Mouse (Mus musculus) testis, postnatal 14 days (tissue): ENCODE data around the gene Ikbke.
"Not testable (repeated sequence)": the region's sequence is repeated elsewhere in the genome, so short reads cannot be mapped to it uniquely, and the experiment has no call there.

Source experiments
- DNase-seq: peaks from one replicate; pipeline ENCODE4 v3.0.0; 2021; ENCODE audit warnings: low spot score

Gene Ikbke

DNA sequence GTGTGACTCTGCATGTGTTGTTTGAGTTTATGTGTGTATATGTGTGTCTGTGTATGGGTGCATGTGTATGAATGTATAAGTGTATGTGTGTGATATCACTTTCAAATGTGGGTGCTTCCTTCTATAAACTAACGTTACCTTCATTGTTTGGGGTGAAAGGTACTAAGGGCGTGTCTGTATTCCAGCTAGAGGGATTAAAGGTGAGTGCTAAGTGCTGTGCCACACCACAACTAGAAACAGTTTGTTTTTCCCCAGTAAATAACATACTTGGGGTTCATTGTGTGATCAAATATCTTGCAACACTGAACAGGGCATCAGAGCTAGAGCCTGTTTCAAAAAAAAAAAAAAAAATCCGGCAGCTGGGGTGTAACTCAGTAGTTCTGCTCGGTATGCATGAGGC, 2.3 kb upstream of the Ikbke start:
- DNase-seq = no peak

DNA sequence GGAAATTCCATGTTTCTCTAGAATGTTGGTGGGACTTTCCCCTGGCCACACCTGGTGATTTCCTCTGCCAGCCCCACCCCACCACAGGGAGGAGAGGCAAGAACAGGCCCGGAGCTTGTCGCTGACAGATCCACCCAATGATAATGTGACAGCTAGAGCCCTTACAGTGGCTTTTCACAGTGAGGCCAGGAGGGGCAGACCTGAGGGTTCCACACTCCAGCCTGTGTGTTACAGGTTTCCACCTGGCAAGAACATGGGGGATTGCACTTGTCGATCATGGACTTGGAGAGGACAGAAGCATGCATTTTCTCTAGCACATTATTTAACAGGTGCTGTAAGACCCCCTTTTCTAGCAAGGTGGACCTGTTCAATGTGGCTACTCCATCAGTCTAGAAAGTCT, 874 bp upstream of the Ikbke start:
- no peak for DNase-seq

DNA sequence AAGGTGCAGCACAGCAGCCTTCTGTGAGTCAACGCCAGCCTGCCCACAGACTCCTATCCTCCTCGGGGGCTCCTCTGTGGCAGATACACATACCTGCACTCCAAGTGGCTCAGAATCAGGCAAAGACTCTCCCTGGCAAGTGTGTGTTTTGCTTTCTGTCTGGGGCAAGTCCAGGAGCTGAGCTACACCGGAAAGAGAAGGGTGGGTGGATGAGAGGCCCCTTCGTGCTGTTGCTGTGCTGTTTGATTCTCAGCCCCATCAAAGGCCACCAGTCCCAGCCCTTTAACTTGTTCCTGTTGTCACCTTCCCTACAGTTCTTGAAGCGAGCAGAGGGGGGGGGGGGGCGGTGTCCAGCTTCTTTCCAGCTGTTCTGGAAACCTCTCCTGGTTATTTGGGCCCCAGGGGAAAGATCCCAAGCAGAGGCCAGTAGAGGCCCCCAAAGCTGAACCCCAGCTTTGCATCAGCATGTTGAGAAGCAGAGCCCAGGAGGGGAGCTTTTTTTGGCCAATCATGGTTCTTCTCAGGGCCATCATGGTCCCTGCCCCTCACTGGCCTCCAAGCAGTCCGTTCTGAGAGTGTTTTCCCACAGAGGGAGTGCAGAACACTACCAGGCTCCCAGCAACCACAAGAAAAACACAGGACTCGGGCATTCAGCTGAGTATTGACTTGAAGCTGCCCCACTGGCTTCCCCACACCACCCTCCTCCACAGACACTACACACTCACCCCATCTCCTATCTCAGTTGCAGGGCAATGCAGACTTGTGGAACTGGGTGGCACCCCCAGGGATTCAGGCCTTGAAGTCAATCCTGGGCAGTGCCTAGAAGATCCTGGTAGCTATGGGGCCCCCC, 575 bp downstream of the Ikbke start:
- DNase-seq = no peak

DNA sequence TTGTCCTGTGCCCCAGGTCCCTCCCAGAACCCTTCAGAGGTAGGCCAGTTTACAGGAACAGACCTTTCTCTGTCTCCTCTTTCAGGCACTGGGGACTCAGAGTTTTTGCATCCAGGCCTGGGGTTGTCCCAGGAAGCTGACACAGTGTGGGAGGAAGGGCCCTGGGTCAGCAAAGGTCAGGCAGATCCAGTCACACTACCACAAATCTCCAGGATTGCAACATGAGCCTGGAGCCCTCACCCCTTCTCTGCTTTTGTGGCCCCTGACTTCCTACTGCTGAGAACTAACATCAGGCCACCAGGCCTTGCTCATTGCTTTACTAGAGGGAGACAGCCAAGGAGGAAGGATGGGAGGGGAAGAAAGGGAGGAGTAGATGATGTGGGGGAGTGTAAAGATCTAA, 2.6 kb downstream of the Ikbke start:
- no peak for DNase-seq

DNA sequence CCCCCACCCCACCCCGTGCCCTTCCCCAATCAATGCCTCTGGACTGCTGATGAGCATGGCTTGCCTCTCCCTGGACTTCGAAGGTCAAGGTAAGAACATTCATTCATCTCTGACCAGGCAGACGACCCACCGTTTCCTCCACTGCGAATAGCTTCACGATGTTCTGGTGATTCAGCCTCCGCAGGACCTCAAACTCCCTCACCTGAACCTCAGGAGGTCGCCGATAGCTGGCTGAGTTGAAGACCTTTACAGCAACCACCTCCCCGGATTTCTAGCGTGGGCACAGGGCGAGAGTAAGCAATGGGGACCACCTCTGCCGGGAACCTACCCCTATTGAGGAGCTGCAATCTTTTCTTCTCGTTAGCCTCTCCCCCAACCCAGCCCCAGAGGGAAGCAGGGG, 3.8 kb downstream of the Ikbke start:
- no peak for DNase-seq

DNA sequence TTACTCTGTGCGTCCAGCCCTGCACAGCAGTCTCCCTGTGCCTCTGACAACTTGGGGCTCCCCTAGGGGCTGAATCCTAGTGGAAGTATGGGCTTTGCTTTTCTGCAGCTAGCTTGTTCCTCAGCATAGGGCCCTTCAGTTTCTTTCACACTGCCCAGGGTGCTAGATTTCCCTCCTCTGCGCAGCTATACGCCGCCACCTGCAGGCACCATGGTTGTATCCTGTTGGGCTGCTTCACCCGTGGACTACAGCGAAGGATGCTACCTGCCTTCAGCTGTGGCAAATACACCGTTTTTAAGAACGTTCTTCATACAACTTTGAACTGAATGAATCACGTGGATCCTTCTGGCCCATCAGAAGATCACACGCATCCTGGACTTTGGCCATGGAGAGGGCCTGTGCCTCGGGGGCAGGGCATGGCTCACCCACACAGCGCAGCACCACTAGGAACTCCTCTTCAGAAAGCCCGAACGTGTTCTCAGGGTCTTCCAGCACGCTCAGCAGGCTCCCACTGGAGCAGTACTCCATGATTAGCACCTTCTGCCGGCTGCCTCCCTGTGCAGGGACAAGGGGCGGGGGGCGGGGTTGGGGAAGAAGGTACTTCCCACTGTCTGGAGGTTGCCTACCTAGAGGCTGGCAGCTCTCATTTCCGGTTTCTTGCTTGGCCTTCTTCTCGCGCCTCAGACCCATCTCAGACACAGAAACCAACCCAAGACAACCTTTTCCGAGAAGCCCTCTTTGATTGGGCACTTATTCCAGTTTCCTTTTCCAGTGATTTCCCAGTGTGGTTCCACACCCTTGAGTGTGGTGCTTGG, 4.5 kb downstream of the Ikbke start:
- DNase-seq = no peak

DNA sequence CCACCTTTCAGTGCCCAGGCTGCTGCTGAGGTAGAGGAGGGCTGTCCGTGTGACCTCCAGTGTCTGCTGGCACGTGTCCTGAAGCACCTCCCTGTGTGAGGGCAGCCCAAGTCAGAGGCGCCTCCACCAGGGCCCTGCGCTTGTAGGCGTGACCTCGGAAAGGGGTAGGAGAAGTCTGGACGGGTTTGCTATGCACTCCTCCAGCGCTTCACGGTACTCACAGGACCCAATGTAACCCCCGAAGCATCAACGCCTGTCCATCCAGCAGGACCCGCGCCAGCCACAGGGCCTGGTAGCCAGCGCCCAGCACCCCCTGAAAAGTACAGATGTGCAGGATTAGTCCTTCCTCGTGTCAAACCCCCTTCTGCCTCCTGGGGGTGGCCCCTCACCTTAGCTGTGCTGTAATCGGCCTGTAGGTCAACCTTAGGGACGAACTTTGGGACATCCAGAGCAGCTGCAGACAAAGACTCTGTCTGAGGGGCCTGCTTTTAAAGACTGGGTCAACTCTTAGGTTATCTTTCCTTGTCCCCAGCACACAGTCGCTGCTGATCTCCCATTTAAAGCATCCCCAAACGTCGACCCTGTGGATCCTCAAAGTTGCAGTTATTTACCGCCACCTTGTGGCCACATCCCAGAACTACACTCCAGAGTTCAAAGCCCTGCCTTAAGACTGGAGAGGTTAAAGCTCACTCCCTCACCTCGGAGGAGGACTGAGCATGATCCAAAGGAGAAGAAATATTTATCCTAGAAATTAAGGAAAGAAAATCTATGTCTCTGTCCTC, 9.4 kb downstream of the Ikbke start:
- peak; percentile 66 for DNase-seq

DNA sequence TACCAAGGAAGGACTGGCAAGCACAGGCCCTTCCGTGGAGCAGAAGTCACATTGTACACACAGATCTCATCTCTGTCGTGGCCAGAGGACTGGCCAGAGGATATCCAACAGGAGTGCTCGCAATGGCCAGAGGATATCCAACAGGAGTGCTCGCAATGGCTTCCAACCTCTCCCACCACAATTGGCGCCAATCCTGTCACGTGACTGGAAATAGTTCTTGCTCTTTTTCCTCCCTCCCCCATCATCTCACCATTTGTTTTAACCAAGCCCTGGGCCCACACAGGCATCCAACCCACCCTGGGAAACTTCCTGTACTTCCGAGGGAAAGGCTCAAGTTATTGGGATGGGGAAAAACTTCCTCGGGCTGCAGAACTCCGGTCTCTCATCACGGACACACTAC, 10.6 kb downstream of the Ikbke start:
- no peak for DNase-seq

DNA sequence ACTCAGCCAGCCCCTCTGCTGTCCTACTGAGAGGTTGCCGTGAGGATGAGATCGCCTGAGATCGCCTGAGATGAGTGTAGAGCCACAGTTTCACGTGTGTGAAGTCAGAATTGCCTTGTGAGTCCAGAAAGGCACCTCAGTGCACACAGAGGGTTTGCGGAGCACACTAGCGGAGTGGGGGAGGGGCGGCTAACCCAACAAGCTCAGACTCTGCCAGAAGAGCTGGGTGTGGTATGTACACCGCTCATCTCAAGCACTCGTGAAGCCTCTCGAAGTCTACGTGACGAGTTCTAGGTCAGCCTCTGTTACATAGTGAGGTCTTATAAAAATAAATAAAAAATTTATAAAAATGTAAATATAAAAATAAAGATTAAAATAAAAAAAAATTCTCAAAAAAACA, 15.5 kb downstream of the Ikbke start:
- no peak for DNase-seq

DNA sequence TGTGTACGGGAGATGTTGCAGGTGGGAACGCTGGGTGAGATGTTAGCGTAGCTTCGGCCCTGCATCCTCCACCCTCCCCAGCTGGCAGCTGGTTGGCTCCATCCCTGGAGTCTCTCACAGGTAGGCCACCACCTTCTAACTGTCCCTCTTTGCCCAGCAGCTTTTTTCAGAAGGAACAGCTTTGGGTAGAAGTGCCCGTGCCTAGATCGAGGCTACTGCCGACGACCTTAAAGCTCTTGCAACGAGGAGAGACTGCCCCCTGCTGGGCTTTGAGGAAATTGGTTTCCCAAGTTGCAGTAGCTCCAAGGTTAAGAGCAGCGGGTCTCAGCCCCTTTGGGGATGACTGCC, 19.1 kb downstream of the Ikbke start:
- DNase-seq = peak; percentile 72

DNA sequence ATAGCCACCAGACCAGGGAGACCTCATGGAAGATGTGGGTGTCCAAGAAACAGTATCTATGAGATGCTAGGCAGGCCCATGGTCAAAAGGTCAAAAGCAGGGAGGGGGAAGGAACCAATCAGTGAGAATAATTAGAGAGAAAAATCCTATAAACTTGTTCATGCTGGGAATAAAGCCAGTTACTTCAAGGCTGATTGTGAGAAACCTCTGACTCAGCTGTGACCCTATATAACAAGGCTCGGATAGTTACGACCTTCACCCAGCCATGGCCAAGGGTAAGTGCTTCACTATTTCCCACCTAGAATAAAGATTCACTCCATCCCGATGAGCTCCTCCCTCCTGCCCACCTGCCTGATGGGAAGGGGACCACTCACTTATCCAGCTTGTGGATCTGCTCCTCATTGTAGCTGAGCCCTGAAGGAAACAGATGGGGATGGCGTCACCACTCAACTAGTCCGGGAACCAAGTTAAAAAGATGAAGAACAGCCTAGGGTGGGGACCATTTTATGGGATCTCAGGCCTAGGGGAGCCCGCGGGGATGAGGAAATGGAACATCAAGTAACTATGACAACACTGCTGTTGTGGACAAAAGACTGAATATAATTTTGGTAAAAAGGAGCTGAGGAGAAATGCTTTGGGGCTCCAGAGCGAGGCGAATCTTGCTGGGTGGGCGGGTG, 19.6 kb downstream of the Ikbke start:
- DNase-seq = no peak

DNA sequence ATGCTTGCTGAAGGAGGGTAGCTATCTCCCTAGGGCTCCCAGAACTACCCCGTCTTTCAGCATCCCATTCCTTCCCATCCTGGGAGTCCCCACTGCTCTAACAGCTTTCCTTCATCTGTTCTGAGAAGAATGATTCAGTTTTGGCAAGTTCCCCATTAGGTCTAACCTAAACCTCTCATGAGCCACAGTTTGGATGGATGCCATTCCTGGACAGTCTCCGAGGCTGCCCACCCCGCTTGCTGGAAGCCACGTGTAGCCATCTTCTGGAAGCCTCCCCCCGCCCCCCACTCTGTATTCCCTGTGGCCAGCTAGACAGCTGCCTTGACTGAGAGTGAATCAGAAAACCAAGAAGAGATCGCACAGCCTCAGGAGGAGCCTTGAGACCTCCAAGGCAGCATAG, 22.1 kb downstream of the Ikbke start:
- DNase-seq = no peak

DNA sequence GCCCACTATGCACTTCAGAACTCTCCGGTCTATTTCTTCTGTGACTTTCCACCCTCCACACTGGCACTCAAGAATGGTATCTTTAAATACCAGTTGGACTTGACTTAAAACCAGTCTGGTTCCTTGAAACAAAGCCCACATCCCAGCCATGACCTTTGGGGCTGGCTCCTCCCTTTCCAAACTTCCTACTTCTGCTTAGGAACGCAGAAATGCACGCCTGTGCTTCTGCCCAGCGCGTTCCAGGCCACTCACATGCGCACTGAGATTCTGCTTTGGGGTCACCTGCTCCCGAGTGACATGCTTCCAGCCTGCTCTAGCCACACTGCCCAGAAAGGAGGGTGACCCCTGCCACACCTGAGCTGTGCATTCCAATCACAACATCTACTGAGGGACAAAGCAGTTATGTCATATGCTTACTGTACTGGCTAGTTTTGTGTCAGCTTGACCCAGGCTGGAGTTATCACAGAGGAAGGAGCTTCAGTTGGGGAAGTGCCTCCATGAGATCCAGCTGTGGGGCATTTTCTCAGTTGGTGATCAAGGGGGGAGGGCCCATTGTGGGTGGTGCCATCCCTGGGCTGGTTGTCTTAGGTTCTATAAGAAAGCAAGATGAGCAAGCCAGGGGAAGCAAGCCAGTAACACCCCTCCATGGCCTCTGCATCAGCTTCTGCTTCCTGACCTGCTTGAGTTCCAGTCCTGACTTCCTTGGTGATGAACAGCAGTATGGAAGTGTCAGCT, 26.7 kb downstream of the Ikbke start:
- not testable (repeated sequence) for DNase-seq

DNA sequence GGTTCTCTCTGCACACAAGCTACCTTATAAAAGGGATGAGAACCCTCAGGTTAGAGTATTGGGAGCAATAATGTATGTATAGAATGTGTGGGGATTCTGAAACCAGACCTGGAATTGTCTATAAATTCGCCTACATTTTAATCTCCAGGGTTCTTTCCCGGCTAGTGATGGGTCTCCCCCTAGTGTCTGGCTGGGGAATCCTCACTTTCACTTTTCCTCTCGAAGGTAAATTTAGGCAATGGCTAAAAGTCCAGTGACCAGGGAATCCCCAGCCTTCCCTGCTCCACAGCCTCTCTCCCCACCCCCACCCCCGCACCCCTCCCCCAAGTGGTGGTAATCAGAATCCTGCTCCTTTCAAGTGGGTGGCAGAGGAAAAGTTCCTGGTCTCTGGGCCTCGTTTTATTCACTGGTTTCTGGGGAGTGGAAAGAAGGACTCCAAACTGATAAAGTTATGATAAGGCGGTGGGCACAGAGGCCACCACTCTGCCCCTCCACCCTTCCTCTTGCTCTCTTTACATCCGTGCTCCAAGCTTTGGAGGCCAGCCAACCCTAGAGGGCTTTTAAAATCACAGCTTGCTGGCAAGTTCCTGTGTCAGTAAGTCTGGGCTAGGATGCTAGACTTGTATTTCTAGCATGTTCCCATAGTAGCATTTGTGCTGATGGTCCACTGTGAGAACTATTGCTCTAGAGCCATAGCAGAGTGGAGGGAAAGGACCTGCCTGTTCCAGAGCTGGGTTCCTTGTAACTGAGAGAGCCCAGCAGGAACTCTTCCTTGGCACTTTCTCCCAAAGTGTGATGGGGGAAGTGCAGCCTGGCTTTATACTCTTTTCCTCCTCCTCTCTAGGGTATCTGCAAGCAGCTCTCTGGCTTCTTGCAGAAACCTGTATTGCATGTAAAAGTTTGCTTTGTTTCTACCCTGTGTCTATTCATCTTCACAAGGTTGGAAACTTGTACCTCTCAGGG, 32.7 kb downstream of the Ikbke start:
- DNase-seq = no peak

DNA sequence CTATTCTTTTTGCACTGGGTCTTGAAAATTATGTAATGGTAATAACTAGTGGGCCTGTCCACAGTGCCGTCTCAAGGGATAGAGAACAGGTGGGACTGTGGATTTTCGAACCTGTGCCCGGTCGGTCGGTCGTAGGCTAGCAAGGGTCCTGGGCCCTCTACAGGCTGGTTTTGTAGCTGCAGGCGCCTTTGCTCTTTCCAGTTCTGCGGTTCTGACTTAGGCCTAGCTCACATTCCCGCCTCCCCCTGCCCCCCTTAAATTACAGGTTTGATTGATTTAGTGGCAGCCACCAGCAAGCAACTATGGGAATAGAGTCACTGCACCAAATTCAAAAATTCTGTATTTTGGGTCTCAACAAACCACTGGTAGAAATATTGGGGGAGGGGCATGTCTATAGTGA, 33.5 kb downstream of the Ikbke start:
- DNase-seq = no peak

DNA sequence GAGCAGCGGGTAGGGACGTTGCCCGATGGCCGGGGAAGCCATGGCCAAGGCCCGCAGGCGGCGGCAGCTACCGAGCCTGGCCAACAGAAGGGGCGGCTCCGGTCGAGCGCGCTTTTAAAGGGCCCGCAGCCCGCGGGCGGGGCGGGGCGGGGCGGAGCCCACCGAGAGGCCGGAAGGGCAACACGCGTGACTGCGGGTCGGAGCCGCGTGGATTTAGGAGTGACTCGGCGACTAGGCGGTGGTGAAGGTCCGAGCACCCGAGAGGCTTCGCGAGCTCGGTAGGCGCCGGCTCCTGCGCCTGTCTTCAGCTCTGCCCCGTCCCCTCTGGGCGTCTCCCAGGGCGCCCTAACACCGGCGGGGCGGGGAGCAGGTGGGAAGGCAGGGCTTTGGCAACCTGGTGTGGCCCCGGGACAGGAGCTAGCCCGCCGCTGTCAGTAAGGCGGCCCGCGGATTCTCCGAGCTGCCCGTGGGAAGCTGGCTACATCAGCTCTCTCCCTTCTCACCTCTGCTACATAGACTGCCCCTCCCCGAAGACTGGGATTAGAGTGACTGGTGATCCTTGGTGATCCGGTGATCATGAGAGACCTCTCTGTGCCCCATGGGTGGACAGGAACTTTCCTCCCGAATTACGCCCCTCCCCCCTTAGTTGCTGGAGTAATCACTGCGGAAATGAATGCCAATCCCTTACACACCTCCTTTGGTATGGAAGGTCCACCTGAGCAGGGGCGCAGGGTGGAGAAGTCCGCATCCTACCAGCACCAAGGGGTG, 34.1 kb downstream of the Ikbke start, which contains the start of gene Rassf5:
Rassf5 (minus strand) TSS at position 170 of the 768 bp plus-strand sequence.
- DNase-seq = peak; percentile 51

DNA sequence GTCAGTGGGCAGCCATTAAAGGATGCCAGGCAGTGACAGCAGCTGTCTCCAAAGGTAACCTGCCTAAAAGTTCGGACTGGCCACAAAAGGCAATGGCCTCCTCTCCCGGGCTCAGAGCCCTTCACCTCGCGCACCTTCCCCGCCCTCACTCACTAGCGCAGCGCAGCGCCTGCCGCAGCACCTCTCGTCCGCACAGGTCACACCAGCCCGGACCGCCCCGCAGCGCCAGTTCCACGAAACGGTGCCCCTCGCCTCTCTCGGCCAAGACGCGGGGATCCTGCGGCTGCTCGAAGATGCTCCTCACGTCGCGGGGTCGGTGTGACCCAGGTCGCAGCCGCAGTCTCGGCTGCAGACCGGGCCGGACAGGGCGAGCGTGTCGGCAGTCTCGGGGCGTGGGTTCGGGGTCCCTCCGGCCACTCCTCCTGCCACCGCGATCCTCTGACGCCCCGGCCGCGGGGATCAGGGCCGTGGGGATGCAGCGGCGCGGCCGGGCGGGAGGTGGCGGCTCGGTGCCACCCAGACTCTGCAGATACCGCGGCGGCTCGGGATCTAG, 34.8 kb downstream of the Ikbke start:
- DNase-seq = no peak

DNA sequence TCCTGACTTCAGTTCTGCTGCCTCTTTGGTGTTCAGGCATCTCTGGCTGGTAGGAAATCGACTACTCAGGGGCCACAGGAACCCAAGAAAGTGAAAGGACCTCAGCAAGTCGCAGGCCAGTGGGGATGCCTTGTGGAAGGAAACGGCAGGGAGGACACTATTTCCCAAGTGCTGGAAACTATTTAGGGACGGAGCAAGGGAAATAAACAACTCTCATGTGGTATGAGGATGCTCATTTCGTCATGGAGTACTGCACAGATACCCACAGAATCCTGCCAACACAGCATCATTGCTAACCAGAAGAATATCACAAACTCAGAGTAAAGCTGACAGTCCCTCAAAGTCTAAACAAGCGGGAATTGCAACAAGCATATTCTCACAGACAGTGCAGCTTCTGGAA, 36.5 kb downstream of the Ikbke start:
- no peak for DNase-seq

DNA sequence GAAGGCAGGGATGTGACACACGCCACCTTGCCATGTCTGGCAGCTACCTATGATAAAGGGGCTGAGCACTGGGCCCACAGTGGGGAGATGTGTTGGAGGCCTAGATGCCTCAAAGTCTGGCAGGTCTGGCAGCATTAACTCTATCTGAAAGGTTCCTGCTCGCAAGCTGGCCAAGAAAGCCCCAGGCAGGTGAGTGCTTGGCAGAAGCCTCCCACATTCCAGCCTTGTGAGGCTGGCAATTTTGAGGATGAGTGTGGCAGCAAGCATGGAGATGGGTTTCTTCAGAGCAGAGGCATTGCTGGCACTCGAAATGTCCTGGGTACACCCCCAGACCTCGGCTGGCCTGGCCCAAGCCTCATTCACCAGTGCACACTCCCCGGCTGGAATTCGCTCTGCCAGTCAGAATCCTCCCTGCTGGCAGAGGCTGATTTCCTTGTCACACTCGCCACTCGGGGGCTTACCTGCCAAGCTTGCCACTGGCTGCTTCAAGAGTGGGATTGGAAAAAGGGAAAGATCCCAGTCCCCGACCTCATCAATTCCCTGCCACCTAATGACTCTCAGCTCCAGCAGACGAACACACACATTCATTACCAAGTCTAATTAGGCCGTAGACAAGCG, 39.7 kb downstream of the Ikbke start:
- DNase-seq = no peak
